11 mouse cellular contexts compared by ENCODE assay signal in the genomic region with DNA sequence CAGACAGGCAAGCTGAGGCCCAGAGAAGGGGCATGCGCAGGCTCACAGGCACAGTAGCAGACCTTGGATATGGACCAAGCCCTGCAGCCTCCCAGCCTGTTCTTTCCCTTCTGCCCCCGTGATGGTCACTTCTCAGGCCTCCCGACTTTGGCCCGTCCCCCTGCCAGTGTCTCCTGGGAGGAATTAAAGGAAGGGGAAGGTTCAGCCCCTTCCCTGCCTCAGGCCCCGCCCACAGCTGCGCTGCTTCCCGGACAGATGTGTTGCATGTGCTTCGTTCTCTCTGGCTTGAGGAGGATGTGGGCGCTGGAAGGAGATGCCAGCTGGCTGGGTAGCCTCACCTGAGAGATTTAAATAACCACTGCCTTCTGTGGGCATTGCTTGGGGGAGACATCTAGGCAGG. TPM values are rescaled to one million over a fixed set of nuclear protein-coding genes. Genes with fewer than 3 reads are reported as not detected.
DNase-seq lines count a peak whose midpoint lies in the region; ATAC-seq and TF ChIP-seq lines count a peak whose summit lies in the region.
"Had no signal": no experiment of that assay in that cellular context is flagged by ENCODE, and none has a peak within 500 bp of the region (broad histone marks: within the 10 kb centered on the region; RNA-seq: fewer than 3 reads in every experiment).

No protein-coding gene starts in this region.

- no peak overlapping the region for H3K9ac ChIP-seq in embryonic facial prominence, embryonic 13.5 days
- no peak overlapping the region for H3K9ac ChIP-seq in limb, embryonic 14.5 days (ENCODE audit: low read depth, low read length, severe bottlenecking)

- H3K4me2 ChIP-seq in embryonic facial prominence, embryonic 13.5 days: peak overlapping the region; percentile 5; the same call in 1 of the 2 replicates
- H3K4me2 ChIP-seq in limb, embryonic 14.5 days (replicated peaks; ENCODE audit: low read depth, low read length, severe bottlenecking): no peak overlapping the region

- H3K36me3 ChIP-seq in embryonic facial prominence, embryonic 13.5 days: no peaks in the 10 kb centered on the region
- no peaks in the 10 kb centered on the region for H3K36me3 ChIP-seq in limb, embryonic 14.5 days (ENCODE audit: control insufficient read depth, insufficient read depth, low read length)
- H3K36me3 ChIP-seq: G1E had no signal

- H3K9me3 ChIP-seq in embryonic facial prominence, embryonic 13.5 days: no peaks in the 10 kb centered on the region; the same call in 1 of the 2 replicates
- H3K9me3 ChIP-seq in limb, embryonic 14.5 days (ENCODE audit: control insufficient read depth, low read length): no peaks in the 10 kb centered on the region
- H3K9me3 ChIP-seq: G1E had no signal

- peaks cover 47% of the 10 kb centered on the region for H3K4me1 ChIP-seq in embryonic facial prominence, embryonic 13.5 days
- peaks cover 33% of the 10 kb centered on the region for H3K4me1 ChIP-seq in limb, embryonic 14.5 days (ENCODE audit: control insufficient read depth, insufficient read depth, low read length)

- no peak overlapping the region for H3K27ac ChIP-seq in embryonic facial prominence, embryonic 13.5 days
- no peak overlapping the region for H3K27ac ChIP-seq in limb, embryonic 14.5 days (replicated peaks; ENCODE audit: low read depth, low read length)
- H3K27ac ChIP-seq: macrophage had no signal

- H3K4me3 ChIP-seq in embryonic facial prominence, embryonic 13.5 days: 0 out of 2 replicates have a peak overlapping the region, but pooled peaks have one; percentile 4
- H3K4me3 ChIP-seq in limb, embryonic 14.5 days (replicated peaks; ENCODE audit: low read length): no peak overlapping the region

- no peak for TF ChIP-seq POLR2A in limb, embryonic 14.5 days (IDR thresholded peaks at IDR 0.05; ENCODE audit: borderline replicate concordance, extremely low read depth, insufficient read depth, insufficient read length)

- peak; percentile 78 for DNase-seq in kidney, postnatal 10 days
- DNase-seq in kidney, adult 18-20 months: no peak
- DNase-seq in ZHBTc4 (ENCODE audit: low read depth, low spot score): peak; percentile 64
- DNase-seq in limb, embryonic 14.5 days (ENCODE audit: low spot score): peak; percentile 41
- DNase-seq in urinary bladder, postnatal 10 days (ENCODE audit: low spot score): no peak

- WGBS in embryonic facial prominence, embryonic 13.5 days: 8% methylated on average over 9 of the region's 9 CpGs
- WGBS in limb, embryonic 14.5 days: 11% methylated on average over 9 of the region's 9 CpGs

- H3K27me3 ChIP-seq in embryonic facial prominence, embryonic 13.5 days: peaks cover 81% of the 10 kb centered on the region
- H3K27me3 ChIP-seq in limb, embryonic 14.5 days (ENCODE audit: control insufficient read depth, insufficient read depth, low read length): peaks cover 28% of the 10 kb centered on the region

- no peak for ATAC-seq in embryonic facial prominence, embryonic 13.5 days (ENCODE audit: insufficient number of reproducible peaks, insufficient read depth, low FRiP score, low TSS enrichment, low read depth)
- no peak for ATAC-seq in limb, embryonic 14.5 days (ENCODE audit: low FRiP score, low read depth)
- no peak for ATAC-seq in megakaryocyte-erythroid progenitor cell, adult 5-6 weeks (replicated peaks; ENCODE audit: low FRiP score, low TSS enrichment, poor library complexity, severe bottlenecking)
- ATAC-seq: hindbrain, embryonic 16.5 days had no signal

RNA-seq across cellular contexts. Expression of gene Kdelr3, which starts 2.3 kb away (rescaled TPM):
- 89.9 and 99.5 TPM in 2 replicates for polyA plus RNA-seq in embryonic facial prominence, embryonic 13.5 days (2015; fragmentation: Nextera tagmentation; extraction: Ambion mirVana)
- 143 and 171 TPM in 2 replicates for polyA plus RNA-seq in limb, embryonic 14.5 days (2012; rRNA removed)
- polyA plus RNA-seq in limb, embryonic 14.5 days (2014; fragmentation: Nextera tagmentation; extraction: Ambion mirVana): 137 and 158 TPM in 2 replicates
- not detected in 2 replicates for total RNA-seq in megakaryocyte-erythroid progenitor cell, adult 5-6 weeks (2014; fragmentation: Nextera tagmentation)
- not detected in 2 replicates for total RNA-seq in megakaryocyte-erythroid progenitor cell, adult 5-6 weeks (2017)
- polyA plus RNA-seq: G1E, macrophage had no signal

RNA-seq across cellular contexts. Expression of gene Kcnj4, which starts 8.9 kb away (rescaled TPM):
- polyA plus RNA-seq in embryonic facial prominence, embryonic 13.5 days (2015; fragmentation: Nextera tagmentation; extraction: Ambion mirVana): not detected in 2 replicates
- polyA plus RNA-seq in limb, embryonic 14.5 days (2012; rRNA removed): 0.36 and 0.43 TPM in 2 replicates
- polyA plus RNA-seq in limb, embryonic 14.5 days (2014; fragmentation: Nextera tagmentation; extraction: Ambion mirVana): 0.08 TPM in 1 of 2 replicates, not detected in the other
- not detected in 2 replicates for total RNA-seq in megakaryocyte-erythroid progenitor cell, adult 5-6 weeks (2014; fragmentation: Nextera tagmentation)
- total RNA-seq in megakaryocyte-erythroid progenitor cell, adult 5-6 weeks (2017): not detected in 2 replicates
- polyA plus RNA-seq: G1E; hindbrain, embryonic 16.5 days; macrophage; neural tube, embryonic 14.5 days had no signal

RNA-seq across cellular contexts. Expression of gene Ddx17, which starts 32.6 kb away (rescaled TPM):
- polyA plus RNA-seq in embryonic facial prominence, embryonic 13.5 days (2015; fragmentation: Nextera tagmentation; extraction: Ambion mirVana): 61.4 and 65.8 TPM in 2 replicates
- polyA plus RNA-seq in limb, embryonic 14.5 days (2012; rRNA removed): 724 and 821 TPM in 2 replicates
- polyA plus RNA-seq in limb, embryonic 14.5 days (2014; fragmentation: Nextera tagmentation; extraction: Ambion mirVana): 92.6 and 98.0 TPM in 2 replicates
- 157 and 184 TPM in 2 replicates for total RNA-seq in megakaryocyte-erythroid progenitor cell, adult 5-6 weeks (2014; fragmentation: Nextera tagmentation)
- 128 and 171 TPM in 2 replicates for total RNA-seq in megakaryocyte-erythroid progenitor cell, adult 5-6 weeks (2017)

RNA-seq across cellular contexts. Expression of gene Csnk1e, which starts 58.6 kb away (rescaled TPM):
- 100 and 112 TPM in 2 replicates for polyA plus RNA-seq in embryonic facial prominence, embryonic 13.5 days (2015; fragmentation: Nextera tagmentation; extraction: Ambion mirVana)
- 184 and 214 TPM in 2 replicates for polyA plus RNA-seq in limb, embryonic 14.5 days (2012; rRNA removed)
- 83.8 and 98.0 TPM in 2 replicates for polyA plus RNA-seq in limb, embryonic 14.5 days (2014; fragmentation: Nextera tagmentation; extraction: Ambion mirVana)
- 48.5 and 52.0 TPM in 2 replicates for total RNA-seq in megakaryocyte-erythroid progenitor cell, adult 5-6 weeks (2014; fragmentation: Nextera tagmentation)
- total RNA-seq in megakaryocyte-erythroid progenitor cell, adult 5-6 weeks (2017): 30.5 and 40.8 TPM in 2 replicates
- polyA plus RNA-seq: G1E had no signal

Comparison
In these comparisons a context has a peak if more than half of its experiments do, and no peak if none do; other contexts are left out.
1. DNase-seq: peak in kidney, postnatal 10 days (single experiment), ZHBTc4 (single experiment) and limb, embryonic 14.5 days (single experiment); none in kidney, adult 18-20 months (single experiment) and urinary bladder, postnatal 10 days (single experiment).